Mouse (Mus musculus) spleen, embryonic (tissue): ENCODE data around the gene Luzp1.

Experiments
- CTCF ChIA-PET: fragments of 350-600 bp; sonication (Branson Sonifier 250); formaldehyde crosslinking; loops from one replicate; lab custom pipeline; 2022; lab: Charles Lee

The Luzp1 gene

DNA sequence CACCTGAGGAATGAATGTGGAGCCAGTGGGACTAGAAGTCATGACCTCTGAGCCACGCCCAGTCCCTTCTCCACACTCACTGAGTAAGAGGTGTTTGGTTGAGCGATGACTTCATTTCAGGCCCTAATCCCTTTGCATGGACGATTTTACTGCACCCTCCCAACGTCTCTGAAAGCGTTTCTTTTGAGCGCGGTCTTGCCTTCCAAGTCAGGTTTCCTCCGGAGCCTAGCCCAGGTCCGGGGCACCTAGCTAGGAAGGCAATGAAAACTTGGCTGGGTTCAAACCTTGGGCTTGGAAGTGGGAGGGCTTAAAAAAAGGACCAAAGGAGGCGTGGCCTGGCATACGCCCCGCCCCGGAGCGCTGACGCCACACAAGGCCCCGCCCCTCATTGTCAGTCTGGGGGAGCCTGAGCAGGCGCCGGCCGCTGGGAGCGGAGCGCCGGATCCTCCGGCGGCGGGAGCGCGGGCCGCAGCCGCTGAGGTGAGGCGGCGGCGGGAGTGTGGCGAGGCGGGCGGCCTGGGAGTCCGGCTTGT, at the start of gene Luzp1:
Gene Luzp1 (plus strand): TSS at position 391 of the 533 bp plus-strand sequence.
- CTCF ChIA-PET: no interaction called here

DNA sequence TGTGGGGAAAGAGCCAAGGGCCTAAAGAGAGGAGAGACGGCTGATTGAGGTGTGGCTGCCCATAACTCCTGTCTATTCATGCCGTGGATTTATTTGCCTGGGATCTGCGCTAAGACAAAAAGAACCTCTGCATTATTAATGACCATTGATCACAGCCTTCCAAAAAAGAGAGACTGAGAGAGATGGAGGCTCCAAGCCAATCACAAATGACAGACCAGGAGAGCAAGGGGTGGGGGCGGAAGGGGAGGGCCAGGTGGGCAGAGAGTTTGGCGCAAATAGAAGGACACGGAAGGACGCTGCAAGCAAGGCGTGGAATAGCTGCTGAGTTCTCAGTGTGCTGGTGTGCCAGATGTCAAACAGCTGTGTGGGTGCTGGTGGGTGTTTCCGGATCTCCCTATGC, 46.3 kb upstream of the Luzp1 start, which contains the start of gene Htr1d:
Gene Htr1d (plus strand): TSS at position 301 of the 400 bp plus-strand sequence.
- CTCF ChIA-PET: no interaction called here

DNA sequence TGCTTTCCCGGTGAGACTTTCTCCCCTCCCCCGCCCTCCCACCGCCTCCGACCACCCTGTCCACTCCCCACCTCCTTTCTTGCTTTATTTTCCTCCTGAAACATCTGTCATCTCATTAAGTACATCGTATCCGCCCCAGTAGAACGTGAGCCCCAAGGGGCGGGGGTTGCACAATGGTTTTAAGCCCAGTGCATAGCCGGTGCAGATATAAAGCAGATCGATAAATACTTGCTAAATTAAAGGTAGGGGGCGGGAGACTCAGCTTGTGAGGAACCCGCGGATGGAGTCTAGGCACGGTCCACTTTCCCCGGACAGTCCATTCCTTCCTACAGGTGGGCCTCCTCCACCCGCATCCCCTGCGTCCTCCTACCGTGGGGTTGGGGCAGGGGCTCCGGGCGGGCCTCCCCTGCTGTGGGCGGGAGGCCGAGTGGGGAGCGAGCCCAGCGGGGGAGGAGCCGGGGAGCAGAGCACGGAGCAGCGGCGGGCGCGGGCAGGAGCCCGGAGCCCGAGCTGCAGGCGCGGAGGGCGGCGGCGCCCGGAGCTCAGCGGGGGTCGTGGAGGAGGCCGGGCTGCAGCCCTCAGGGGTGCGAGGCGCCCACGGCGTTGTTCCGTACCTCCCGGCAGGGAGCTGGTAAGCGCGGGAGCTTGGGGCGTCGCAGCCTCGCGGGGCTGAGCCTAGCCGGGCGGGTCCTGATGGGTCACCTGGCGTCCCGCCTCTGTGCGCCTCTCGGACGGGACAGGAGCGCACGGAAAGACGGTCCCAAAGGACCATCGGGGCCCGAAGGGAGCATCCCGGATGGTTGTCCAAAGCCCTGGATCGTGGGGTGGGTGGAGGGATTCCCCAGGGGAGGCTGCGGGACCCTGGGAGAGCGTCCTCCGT, 45.2 kb upstream of the Luzp1 start:
- CTCF ChIA-PET: interaction anchor here (0.6 kb wide), 1 partner anchor 321 kb away, joined by 4 read pairs; no protein-coding TSS in a partner anchor

DNA sequence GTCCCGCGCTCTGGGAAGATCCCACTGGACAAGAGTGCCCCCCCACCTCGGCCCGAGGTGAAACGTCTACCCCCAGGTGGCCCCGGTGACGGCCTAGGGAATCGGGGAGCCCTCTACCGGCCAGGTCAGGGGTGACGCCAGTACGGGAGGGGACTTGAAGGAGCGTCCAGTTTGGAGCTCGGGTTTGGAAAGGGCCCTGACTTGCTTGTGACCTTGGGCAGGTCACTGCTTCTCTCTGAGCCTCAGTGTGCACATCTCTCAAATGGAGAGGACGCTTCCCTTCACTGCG, 44.6 kb upstream of the Luzp1 start:
- CTCF ChIA-PET: interaction anchor here (0.6 kb wide), 1 partner anchor 322 kb away, joined by 4 read pairs; no protein-coding TSS in a partner anchor

DNA sequence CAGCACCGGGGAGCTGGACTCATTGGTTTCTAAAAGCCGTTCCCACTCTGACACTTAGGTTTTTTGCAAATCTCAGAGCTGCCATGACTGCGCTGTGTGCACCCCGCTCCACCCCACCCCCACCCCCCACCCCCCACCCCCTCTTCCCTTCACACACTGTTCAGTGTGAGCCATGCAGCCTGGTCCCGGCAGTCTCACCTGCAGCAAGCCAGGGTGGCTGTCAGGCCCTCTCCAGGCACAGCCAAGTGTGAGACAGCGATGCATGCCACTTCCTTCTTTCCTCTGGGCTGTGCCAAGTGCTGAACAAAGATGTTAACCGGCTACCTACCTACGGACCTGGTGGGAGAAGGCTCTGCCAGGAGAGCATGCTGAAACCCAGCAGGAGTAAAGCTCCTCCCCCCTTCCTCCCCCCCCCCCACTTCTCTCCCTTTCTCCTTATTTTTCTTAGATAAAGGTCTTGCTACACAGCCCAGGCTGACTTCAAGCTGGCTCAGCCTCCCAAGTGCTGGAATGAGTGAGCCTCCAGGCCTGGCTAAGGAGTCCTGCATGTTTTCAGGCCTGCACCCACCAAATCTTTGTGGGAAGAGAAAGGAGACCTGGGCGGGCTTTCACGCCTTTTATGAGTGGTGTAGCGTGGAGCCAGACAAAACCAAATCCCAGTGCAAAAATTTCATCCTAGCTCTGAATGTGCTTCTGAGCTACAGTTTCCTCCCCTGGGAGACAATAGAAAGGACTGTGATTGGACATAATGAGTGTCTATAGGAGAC, 38.8 kb upstream of the Luzp1 start:
- CTCF ChIA-PET: no interaction called here

DNA sequence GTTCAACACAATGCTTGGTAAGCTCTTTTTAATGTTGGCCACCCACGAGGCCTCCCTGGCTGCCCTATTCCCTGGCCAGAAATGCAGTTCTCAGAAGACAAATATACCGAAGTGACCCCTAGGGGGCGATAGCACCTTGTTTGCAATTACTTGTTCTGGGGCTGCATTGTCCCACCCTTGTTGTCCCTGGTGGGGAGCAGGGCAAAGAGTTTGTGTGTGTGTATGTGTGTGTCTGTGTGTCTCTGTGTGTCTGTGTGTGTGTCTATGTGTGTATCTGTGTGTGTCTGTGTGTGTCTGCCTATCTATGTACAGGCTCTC, 38.2 kb upstream of the Luzp1 start:
- CTCF ChIA-PET: no interaction called here

DNA sequence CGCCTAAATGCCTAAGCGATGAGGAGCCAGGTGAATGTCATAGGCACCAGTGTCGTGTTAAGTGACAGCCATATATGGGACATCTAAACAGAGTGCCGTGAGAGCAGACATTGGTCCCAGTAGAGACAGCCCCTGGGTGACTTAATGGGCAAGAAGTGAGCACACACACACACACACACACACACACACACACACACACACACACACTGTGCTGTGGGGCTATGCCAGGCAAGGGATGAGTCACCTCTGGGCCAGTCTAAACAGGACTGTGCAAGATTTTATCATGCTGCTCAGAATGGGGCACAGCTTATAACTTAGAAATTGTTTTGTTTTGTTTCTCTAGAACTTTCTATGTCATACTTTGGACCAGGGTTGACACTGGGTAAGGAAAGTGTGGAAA, 35.5 kb upstream of the Luzp1 start:
- CTCF ChIA-PET: no interaction called here

DNA sequence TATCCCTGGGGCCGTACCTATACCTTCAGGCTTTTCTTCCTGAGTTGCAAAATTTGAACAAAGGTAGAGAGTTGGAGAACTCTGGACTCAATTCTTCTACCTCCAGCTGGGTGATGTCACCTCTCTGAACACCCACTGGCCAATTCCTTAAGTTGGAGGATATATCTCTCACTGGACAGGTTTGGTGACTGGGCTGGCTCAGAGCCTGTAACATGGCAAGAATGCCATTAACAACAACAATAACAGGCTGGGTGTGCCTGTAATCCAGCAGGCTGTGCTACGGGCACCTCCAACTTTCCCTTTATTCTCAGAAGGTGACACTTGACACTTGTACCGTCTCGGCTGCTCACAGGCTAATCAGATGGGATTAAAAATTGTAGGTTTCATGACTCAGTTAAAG, 30.5 kb upstream of the Luzp1 start:
- CTCF ChIA-PET: no interaction called here

DNA sequence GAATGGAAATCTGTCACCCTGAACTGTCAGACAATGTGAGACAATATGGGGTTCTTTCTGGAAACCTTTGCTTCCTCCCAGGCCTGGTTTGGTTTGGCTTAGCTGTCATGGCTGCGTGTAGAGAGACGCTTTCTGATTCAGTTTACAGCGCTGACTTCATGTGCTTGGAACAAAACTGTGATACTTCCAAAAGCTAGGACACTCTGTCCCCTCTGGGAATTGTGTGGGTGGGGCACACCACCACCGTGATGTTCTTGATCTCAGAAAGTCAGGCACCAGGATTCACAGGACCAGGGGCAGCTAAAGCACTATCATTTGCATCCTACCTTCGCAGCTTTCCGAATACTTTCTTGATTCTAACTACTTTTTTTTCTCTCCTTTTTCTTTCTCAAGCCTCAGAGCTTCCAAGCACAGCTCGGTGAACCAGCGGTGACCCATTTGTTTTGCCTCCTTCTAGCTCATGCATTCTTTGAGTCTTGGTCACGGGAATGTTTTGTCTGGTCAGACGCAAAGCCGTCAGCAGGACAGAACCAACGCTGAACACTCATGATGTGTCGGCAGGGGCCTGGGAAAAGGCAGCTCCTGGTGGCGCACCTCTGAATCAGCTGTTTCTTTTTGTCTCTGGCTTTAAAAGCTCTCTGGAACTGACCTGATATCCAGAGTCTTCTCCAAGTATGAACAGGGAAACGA, 28.1 kb upstream of the Luzp1 start:
- CTCF ChIA-PET: no interaction called here

DNA sequence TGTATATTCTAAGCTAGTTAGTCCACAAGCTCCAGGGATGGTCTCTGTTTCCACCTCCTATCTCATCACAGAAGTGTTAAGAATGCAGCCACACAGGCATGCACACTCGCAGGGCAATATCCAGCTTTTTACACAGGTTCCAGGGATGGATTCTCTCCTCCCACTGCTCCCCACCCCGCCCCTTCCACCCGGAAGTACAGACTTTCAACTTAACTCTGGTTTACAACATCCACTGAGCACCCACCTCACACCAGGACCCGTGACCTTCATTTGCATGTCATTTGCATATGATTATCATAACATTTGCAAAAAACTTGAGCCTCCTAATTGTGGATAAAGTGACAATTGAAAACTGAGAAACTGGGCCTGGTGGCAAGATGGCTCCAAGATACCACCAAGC, 25.0 kb upstream of the Luzp1 start:
- CTCF ChIA-PET: no interaction called here

DNA sequence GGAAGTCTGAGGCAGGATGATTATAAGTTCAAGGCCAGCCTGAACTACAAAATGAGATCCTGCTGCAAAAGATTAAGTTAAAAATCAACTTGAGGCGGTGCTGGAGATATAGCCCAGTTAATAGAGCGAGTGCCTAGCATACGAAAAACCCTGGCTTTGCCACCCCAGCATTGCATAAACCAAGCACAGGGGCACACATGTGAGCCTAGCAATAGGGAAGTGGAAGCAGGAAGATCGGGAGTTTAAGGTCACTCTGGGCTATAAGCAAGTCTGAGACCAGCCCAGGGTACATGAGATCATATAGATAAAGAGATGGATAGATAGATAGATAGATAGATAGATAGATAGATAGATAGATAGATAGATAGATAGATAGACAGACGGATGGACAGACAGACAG, 19.8 kb upstream of the Luzp1 start:
- CTCF ChIA-PET: no interaction called here

DNA sequence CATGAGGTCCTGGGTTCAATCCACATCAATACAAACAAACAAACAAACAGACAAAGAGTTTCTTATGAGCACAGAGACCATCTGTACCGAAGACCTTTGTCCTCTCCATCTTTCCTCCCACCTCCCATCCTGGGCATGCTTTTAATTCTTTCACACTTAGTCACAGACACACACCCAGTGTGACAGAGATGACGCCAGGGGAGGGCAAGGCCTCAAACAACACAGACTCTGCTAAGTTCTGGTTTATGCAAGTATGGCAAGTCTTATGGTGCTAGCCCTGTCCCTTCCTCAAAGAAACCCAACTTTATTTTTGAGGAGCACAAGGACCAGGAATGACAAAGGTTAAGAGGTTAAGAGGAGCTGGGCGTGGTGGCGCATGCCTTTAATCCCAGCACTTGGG, 19.3 kb upstream of the Luzp1 start:
- CTCF ChIA-PET: no interaction called here

DNA sequence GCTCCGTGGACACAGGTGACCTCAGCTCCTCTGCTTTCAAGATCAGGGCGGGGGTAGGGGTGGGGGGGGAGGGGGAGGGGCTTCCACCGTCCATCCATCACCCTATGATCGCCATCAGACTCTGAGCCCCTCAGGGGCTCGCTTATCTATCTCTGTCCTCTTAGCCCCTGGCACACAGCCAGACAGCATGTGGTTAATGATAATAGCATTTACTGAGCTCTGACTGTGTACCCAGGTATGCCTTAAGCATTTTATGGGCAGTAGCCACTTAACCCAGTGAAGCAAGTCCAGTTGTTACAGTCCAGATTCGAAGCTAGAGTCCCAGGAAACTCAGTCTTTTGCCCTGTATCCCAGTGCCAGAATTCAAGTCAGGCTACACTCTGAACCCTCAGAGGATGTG, 18.0 kb upstream of the Luzp1 start:
- CTCF ChIA-PET: no interaction called here

DNA sequence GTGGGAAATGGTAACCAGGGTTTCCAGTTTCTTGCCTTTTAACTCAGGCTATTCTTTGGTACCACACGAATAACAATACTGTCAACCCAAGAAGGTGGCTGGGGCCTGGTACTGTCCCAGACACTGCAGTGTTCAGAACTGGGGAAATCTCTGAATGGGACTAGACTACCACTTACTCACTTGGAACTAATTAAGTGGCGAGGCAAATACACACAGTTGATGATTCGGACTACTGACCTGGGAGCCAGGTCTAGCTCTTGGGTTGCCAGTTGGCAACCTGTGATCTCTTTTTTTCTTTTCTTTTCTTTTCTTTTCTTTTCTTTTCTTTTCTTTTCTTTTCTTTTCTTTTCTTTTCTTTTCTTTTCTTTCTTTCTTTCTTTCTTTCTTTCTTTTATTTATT, 17.3 kb upstream of the Luzp1 start:
- CTCF ChIA-PET: no interaction called here

DNA sequence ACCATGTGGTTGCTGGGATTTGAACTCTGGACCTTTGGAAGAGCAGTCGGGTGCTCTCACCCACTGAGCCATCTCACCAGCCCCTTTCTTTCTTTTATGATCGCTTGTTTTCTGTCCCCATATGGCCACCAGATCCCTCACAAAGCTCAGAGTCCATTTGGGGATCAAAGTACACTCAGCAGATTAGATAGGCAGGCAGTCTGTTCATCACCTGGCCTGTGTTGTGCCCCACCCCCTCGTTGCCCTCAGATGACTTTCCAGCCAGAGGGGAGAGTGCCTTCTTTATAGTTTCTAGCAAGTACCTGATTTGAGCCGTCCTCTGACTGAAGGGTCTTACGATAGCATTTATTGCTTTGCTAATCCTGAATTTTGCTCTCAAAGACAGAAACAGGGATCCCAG, 16.8 kb upstream of the Luzp1 start:
- CTCF ChIA-PET: no interaction called here

DNA sequence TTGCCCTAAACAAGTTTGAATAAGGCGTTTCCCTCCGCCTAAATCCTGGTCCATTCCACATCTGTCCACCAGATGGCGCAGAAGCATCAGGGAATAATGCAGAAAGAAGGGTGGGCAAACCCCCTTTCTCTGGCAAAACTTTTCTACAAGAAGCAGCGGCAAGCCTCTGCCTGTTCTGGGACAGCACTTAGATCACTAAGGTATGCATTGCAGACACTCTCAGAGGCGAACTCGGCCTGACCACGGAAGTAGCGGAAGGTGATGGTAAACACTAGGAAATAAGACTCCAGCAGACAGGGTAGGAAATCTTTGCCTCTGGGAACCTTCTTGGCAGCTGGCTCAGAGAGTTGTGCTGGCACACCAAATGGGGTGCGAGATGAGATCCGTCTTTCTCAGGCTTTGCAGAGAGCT, 14.7 kb upstream of the Luzp1 start:
- CTCF ChIA-PET: interaction anchor here (0.7 to 0.9 kb wide), 2 partner anchors 71 to 92 kb away, joined by 3 to 4 read pairs; no protein-coding TSS in a partner anchor

DNA sequence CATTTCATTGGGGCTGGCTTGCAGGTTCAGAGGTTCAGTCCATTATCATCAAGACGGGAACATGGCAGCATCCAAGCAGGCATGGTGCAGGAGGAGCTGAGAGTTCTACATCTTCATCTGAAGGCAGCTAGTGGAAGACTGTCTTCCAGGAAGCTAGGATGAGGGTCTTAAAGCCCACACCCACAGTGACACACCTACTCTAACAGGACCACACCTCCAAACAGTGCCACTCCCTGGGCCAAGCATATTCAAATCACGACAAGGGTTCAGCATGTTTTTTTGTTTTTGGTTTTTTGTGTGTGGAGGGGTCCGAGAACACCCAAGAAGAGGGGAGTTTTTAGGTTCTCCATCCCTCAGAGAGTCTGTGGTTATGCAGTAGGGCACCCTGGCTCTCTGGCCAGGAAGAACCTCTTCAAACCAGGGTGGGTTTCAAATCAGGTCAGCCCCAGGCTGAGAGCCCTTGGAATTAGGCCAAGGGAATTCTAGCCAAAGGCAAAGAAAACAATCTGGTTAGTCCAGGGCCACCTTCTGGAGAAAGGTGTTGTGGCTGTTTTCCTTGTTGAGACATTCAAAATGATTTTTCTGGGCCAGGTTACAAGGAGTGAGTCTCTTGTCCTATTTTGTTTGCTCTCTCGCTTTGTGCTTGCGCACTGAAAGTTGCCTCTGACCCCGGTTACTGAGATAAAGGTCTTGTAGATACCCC, 12.9 kb upstream of the Luzp1 start:
- CTCF ChIA-PET: interaction anchor here (1.5 kb wide), 1 partner anchor 165 kb away, joined by 6 read pairs; no protein-coding TSS in a partner anchor

DNA sequence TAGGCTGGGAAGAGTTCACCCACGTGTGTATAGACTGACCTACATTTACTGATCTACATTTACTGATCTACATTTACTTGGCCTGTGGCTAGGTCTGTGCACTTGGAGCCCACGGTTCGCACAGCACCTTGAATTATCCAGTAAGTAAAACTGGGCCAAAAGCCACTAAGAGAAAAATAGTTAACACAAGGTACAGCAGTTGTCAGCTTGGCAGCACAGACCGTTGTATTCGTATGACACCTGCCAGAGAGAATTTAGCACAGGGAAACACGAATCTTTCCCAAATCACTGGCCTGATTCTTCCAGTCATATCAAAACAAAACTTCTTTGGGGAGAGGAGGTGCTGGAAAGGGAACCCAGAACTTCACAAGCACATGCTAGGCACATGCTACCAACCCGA, 11.3 kb upstream of the Luzp1 start:
- CTCF ChIA-PET: interaction anchor here (0.5 kb wide), 1 partner anchor 1754 kb away, joined by 3 read pairs; no protein-coding TSS in a partner anchor

DNA sequence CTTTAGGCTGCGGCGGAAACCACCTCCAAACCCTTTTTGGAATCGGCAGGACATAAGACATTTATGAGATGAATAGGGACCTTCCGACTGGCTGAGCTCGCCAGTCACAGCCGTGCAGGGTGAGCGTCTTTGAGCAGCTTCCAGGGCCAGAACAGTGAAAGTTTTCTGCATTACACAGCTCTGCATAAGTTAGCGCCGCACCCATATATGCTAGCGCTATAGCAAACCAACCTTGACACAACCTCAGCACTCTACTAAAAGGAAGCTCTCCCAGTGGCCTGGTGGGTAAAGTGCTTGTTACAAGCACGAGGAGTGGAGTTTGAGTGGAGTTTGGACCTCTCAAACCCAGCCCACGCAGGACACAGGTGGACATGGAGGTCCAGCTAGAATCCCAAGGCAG, 10.4 kb upstream of the Luzp1 start:
- CTCF ChIA-PET: no interaction called here

DNA sequence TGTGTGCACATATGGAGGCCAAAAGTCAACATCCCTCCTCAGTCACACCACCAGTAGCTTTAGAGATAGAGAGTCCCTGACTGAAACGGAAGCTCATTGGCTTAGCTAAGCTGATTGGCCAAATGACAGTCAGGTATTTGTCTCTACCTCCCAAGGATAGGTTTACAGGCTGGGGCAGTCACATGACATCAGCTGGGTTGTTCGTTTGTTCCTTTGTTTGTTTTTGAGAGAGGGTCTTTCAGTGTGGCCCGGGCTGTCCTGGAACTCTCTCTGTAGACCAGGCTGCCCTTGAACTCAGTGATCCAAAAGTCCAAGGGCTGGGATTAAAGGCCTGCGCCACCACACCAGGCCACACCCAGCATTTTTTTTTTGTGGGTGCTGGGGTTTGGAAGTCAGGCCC, 8.4 kb upstream of the Luzp1 start:
- CTCF ChIA-PET: no interaction called here

DNA sequence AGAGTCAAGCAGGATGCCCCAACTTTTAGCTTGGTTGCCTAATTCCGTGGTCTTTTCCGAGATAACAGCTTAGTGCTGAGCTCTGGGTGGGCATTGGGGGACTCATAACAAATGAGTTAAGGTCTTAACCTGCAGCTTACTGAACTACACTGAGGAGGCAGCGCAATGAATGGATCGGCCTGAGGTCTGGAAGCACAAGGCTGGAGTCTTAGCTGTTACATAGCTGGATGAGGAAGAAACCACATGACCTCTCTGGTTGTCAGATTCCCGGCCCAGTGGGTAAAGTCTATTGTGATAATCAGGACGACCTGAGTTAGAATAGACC, 7.8 kb upstream of the Luzp1 start:
- CTCF ChIA-PET: no interaction called here
